Comparison of ENCODE assay signal across 13 mouse cellular contexts in genomic region chr1:119001454-119002034, GRCm38 (mm10). TPM values are rescaled to one million over a fixed set of nuclear protein-coding genes. Genes with fewer than 3 reads are reported as not detected.
DNase-seq lines count a peak whose midpoint lies in the region; ATAC-seq and TF ChIP-seq lines count a peak whose summit lies in the region.
"Had no signal": no experiment of that assay in that cellular context is flagged by ENCODE, and none has a peak within 500 bp of the region (broad histone marks: within the 10 kb centered on the region; RNA-seq: fewer than 3 reads in every experiment).

No protein-coding gene starts in this region.

- H3K27ac ChIP-seq in kidney, postnatal 0 days, result no peak overlapping the region
- H3K27ac ChIP-seq in neural tube, embryonic 12.5 days, result no peak overlapping the region

- H3K4me3 ChIP-seq in kidney, postnatal 0 days (replicated peaks; ENCODE audit: low read depth, low read length), result no peak overlapping the region
- H3K4me3 ChIP-seq in neural tube, embryonic 12.5 days, result no peak overlapping the region

- H3K9me3 ChIP-seq in kidney, postnatal 0 days (replicated peaks; ENCODE audit: low read length), result no peaks in the 10 kb centered on the region
- H3K9me3 ChIP-seq in neural tube, embryonic 12.5 days, result no peaks in the 10 kb centered on the region

- peak overlapping the region; percentile 10; the same call in 1 of the 2 replicates for H3K4me2 ChIP-seq in kidney, postnatal 0 days (ENCODE audit: low read length)
- H3K4me2 ChIP-seq in neural tube, embryonic 12.5 days (replicated peaks), result 0 out of 2 replicates have a peak overlapping the region, but pooled peaks have one; percentile 12

- DNase-seq in kidney, postnatal 0 days (ENCODE audit: low spot score), result peak; percentile 42
- no peak for DNase-seq in kidney, adult 9 months
- DNase-seq in cerebellum, postnatal 14 days, result peak; percentile 78 to 88
- peak; percentile 80 for DNase-seq in gastrocnemius, postnatal 25 days
- no peak for DNase-seq in frontal cortex, postnatal 10 days (ENCODE audit: low spot score in 2 of 2)
- no peak for DNase-seq in layer of hippocampus, adult 18-20 months (ENCODE audit: low spot score in 2 of 2)
- DNase-seq: right cerebral cortex, postnatal 25 days; thymus, adult 18-20 months had no signal

- 33% methylated on average over 12 of the region's 12 CpGs for WGBS in kidney, postnatal 0 days
- WGBS in neural tube, embryonic 12.5 days, result 28% methylated on average over 12 of the region's 12 CpGs

- H3K36me3 ChIP-seq in kidney, postnatal 0 days (ENCODE audit: insufficient read depth, low read length), result no peaks in the 10 kb centered on the region
- H3K36me3 ChIP-seq in neural tube, embryonic 12.5 days, result peaks cover 8% of the 10 kb centered on the region; the same call in 1 of the 2 replicates

- TF ChIP-seq CTCF in kidney, postnatal 0 days (IDR thresholded peaks at IDR 0.05; ENCODE audit: low read depth), result no peak

- no peaks in the 10 kb centered on the region for H3K27me3 ChIP-seq in kidney, postnatal 0 days (ENCODE audit: insufficient read depth, low read length)
- no peaks in the 10 kb centered on the region for H3K27me3 ChIP-seq in neural tube, embryonic 12.5 days (replicated peaks)

- H3K4me1 ChIP-seq in kidney, postnatal 0 days (replicated peaks; ENCODE audit: insufficient read depth, low read length), result no peaks in the 10 kb centered on the region
- peaks cover 19% of the 10 kb centered on the region for H3K4me1 ChIP-seq in neural tube, embryonic 12.5 days

- no peak overlapping the region for H3K9ac ChIP-seq in kidney, postnatal 0 days (ENCODE audit: low read depth, low read length)
- H3K9ac ChIP-seq in neural tube, embryonic 12.5 days, result no peak overlapping the region

- ATAC-seq in kidney, postnatal 0 days (replicated peaks; ENCODE audit: low FRiP score, low read depth), result peak; percentile 57; the same call in 1 of the 2 replicates
- no peak for ATAC-seq in neural tube, embryonic 12.5 days (ENCODE audit: low FRiP score, low read depth)
- no peak for ATAC-seq in granulocyte monocyte progenitor cell, adult 5-6 weeks (replicated peaks; ENCODE audit: poor library complexity, severe bottlenecking)
- ATAC-seq: CD4-positive, CD25-positive, alpha-beta regulatory T cell, adult 4 months had no signal

RNA-seq across cellular contexts. Expression of gene Gli2, which starts 51.9 kb away (rescaled TPM):
- 2.6 and 4.2 TPM in 2 replicates for polyA plus RNA-seq in kidney, postnatal 0 days (2015; fragmentation: Nextera tagmentation; extraction: Ambion mirVana)
- 1 to 10 TPM; 1.4 to 1.5 TPM for total RNA-seq in gastrocnemius, postnatal 25 days (2021)
- polyA plus RNA-seq in neural tube, embryonic 12.5 days (2016; fragmentation: Nextera tagmentation; extraction: Ambion mirVana), result 5.6 and 6.6 TPM in 2 replicates
- not detected in 2 replicates for total RNA-seq in granulocyte monocyte progenitor cell, adult 5-6 weeks (2014; fragmentation: Nextera tagmentation)
- total RNA-seq in granulocyte monocyte progenitor cell, adult 5-6 weeks (2017), result not detected in 2 replicates
- total RNA-seq in layer of hippocampus, adult 18-20 months (2021), result 1 to 10 TPM; 3.2 to 4.1 TPM
- total RNA-seq: liver, adult 2 months; megakaryocyte-erythroid progenitor cell, adult 5-6 weeks had no signal
- polyA plus RNA-seq: CD4-positive, CD25-positive, alpha-beta regulatory T cell, adult 4 months had no signal

Comparison
In these comparisons a context has a peak if more than half of its experiments do, and no peak if none do; other contexts are left out.
1. DNase-seq: peak in kidney, postnatal 0 days (single experiment), cerebellum, postnatal 14 days (2 of 2) and gastrocnemius, postnatal 25 days (single experiment); none in kidney, adult 9 months (single experiment), frontal cortex, postnatal 10 days (0 of 2) and layer of hippocampus, adult 18-20 months (0 of 2).